Mouse (Mus musculus) midbrain, embryonic 10.5 days (tissue): ENCODE results near the gene Cwc22. TPM values are rescaled to one million over a fixed set of nuclear protein-coding genes. Genes with fewer than 3 reads are reported as not detected.

Experiments
- DNase-seq: peaks from one replicate; pipeline ENCODE4 v3.0.0-alpha.2; 2017; ENCODE audit warnings: low spot score
- H3K27ac ChIP-seq: fragments of 300-500 bp; sonication (generic); replicated peaks from 2 replicates; pipeline ENCODE4 v1.5.1; 2016; ENCODE audit warnings: mild to moderate bottlenecking
- H3K27me3 ChIP-seq: fragments of 300-500 bp; sonication (generic); 2 replicates; pipeline ENCODE4 v1.6.1; 2016; ENCODE audit warnings: low read depth, mild to moderate bottlenecking; ENCODE audit not compliant: poor library complexity, severe bottlenecking
- H3K36me3 ChIP-seq: fragments of 300-500 bp; sonication (generic); 2 replicates; pipeline ENCODE4 v1.6.1; 2016; ENCODE audit warnings: mild to moderate bottlenecking, moderate library complexity
- H3K4me1 ChIP-seq: fragments of 300-500 bp; sonication (generic); 2 replicates; pipeline ENCODE4 v1.6.1; 2016
- H3K4me3 ChIP-seq: fragments of 300-500 bp; sonication (generic); 2 replicates; pipeline ENCODE4 v1.5.1; 2016; ENCODE audit warnings: mild to moderate bottlenecking, moderate library complexity
- H3K9me3 ChIP-seq: fragments of 300-500 bp; sonication (generic); replicated peaks from 2 replicates; pipeline ENCODE4 v1.6.1; 2016; ENCODE audit warnings: mild to moderate bottlenecking
- WGBS: fragments of 180-500 bp; shearing (Covaris S2); methylation state at CpG from one replicate; pipeline ENCODE4 v1.1.7; 2016; 5-methylcytosine and 5-hydroxymethylcytosine counted together
- polyA plus RNA-seq: library from polyadenylated mRNA; unstranded; fragments of >200 nt; fragmentation: Nextera tagmentation; extraction: Ambion mirVana; gene quantifications from 2 replicates; pipeline ENCODE4 v1.2.1, GENCODE M21; 2016

Cwc22 gene
- polyA plus RNA-seq, 1 experiment from 2014 or later, result 38.6 TPM

GRCm38 (mm10) chr2:77960711-77961110 is 14.5 kb upstream of the Cwc22 start:
- Histone ChIP-seq H3K27ac (no peak overlapping the region), H3K27me3 (no peaks in the 10 kb centered on the region), H3K4me1 (no peaks in the 10 kb centered on the region), H3K4me3 (no peak overlapping the region), H3K36me3 (no peaks in the 10 kb centered on the region), H3K9me3 (no peaks in the 10 kb centered on the region)
- 87% methylated on average over 3 of the region's 3 CpGs for WGBS
- DNase-seq, result no peak

DNA sequence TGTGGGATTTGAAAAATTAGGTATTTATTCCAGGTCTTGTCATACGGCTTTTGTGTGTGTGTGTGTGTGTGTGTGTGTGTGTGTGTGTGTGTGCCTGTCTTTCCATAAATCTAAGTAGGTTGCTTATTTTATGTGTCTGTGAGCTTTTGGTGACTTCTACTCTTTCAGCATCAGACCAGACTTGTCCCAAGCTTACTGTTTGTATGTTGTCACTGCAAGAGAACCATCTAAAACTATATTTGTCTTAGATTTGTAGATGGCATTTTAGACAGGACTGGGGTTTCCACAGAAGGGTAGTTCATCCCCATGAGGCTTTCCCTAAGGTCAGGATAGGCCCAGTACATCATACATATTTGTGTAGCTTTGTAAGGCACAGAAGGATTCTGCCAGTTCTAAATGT is 13.2 kb upstream of the Cwc22 start:
- no peak overlapping the region for H3K4me3 ChIP-seq
- DNase-seq, result no peak
- no peaks in the 10 kb centered on the region for H3K27me3 ChIP-seq
- H3K27ac ChIP-seq, result no peak overlapping the region
- WGBS, result 95% methylated on average over 1 of the region's 1 CpGs
- no peaks in the 10 kb centered on the region for H3K4me1 ChIP-seq
- H3K36me3 ChIP-seq, result no peaks in the 10 kb centered on the region
- no peaks in the 10 kb centered on the region for H3K9me3 ChIP-seq

- H3K27me3 ChIP-seq, result no peaks in the 10 kb centered on the region
- no peaks in the 10 kb centered on the region for H3K9me3 ChIP-seq
- no peak overlapping the region for H3K4me3 ChIP-seq
- H3K4me1 ChIP-seq, result no peaks in the 10 kb centered on the region
- no peaks in the 10 kb centered on the region for H3K36me3 ChIP-seq
- DNase-seq, result no peak
- no peak overlapping the region for H3K27ac ChIP-seq
- WGBS, result 86% methylated on average over 6 of the region's 6 CpGs
Measured at GRCm38 (mm10) chr2:77951415-77951913, 5.3 kb upstream of the Cwc22 start.

GRCm38 (mm10) chr2:77950111-77950510 is 3.9 kb upstream of the Cwc22 start:
- H3K27ac ChIP-seq, result no peak overlapping the region
- no peak for DNase-seq
- peaks cover 3% of the 10 kb centered on the region for H3K4me1 ChIP-seq
- 67% methylated on average over 1 of the region's 1 CpGs for WGBS
- no peaks in the 10 kb centered on the region for H3K9me3 ChIP-seq
- H3K27me3 ChIP-seq, result no peaks in the 10 kb centered on the region
- no peaks in the 10 kb centered on the region for H3K36me3 ChIP-seq
- H3K4me3 ChIP-seq, result no peak overlapping the region

DNA sequence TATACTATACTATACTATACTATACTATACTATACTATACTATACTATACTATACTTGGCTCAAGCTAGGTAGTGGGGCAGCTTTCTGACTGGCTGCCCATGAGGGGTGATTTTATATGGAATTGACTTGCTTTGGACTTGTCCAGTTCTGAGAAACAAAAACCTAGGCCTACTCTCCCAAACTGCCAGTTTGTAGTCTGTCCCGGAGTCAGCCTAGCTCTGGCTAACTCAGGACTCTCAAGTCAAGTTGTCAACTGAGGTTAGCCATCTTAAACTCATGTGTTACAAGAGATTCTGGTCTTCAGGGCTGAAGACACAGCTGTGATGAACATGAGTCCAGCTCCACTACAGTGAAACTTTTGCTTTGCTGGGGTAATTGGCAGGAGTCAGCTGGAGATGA is 3.3 kb upstream of the Cwc22 start:
- no peaks in the 10 kb centered on the region for H3K9me3 ChIP-seq
- H3K4me1 ChIP-seq, result peaks cover 9% of the 10 kb centered on the region
- 87% methylated on average over 1 of the region's 1 CpGs for WGBS
- H3K27ac ChIP-seq, result no peak overlapping the region
- DNase-seq, result no peak
- no peaks in the 10 kb centered on the region for H3K36me3 ChIP-seq
- H3K27me3 ChIP-seq, result no peaks in the 10 kb centered on the region
- H3K4me3 ChIP-seq, result no peak overlapping the region

- H3K4me1 ChIP-seq, result peaks cover 12% of the 10 kb centered on the region
- no peaks in the 10 kb centered on the region for H3K27me3 ChIP-seq
- no peak overlapping the region for H3K27ac ChIP-seq
- 76% methylated on average over 2 of the region's 2 CpGs for WGBS
- no peak for DNase-seq
- no peaks in the 10 kb centered on the region for H3K9me3 ChIP-seq
- no peak overlapping the region for H3K4me3 ChIP-seq
- H3K36me3 ChIP-seq, result no peaks in the 10 kb centered on the region
Measured at GRCm38 (mm10) chr2:77948921-77949320, 2.7 kb upstream of the Cwc22 start.

DNA sequence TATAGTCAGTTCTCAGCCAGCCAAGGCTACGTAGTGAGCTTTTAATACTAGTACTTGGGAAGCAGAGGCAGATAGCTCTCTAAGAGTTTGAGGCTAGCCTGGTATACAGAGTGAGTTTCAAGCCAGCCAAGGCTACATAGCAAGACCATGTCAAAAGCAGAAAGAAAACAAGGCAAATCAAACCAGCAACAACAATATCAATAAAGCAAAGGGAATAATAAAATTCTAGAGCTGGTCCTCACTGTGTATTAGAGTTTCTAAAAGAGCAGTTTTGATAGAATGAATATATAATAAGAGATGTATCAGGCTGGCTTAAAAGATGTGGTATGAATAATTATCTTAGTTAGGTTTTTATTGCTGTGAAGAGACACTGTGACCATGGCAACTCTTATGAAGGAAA is 2.0 kb upstream of the Cwc22 start:
- Histone ChIP-seq H3K4me3 (no peak overlapping the region), H3K27me3 (no peaks in the 10 kb centered on the region), H3K9me3 (no peaks in the 10 kb centered on the region), H3K4me1 (peaks cover 12% of the 10 kb centered on the region), H3K36me3 (no peaks in the 10 kb centered on the region), H3K27ac (no peak overlapping the region)
- 94% methylated on average over 1 of the region's 1 CpGs for WGBS
- no peak for DNase-seq

- DNase-seq, result no peak
- no peak overlapping the region for H3K27ac ChIP-seq
- 83% methylated on average over 3 of the region's 3 CpGs for WGBS
- H3K4me3 ChIP-seq, result no peak overlapping the region
- H3K27me3 ChIP-seq, result no peaks in the 10 kb centered on the region
- H3K4me1 ChIP-seq, result peaks cover 12% of the 10 kb centered on the region
- no peaks in the 10 kb centered on the region for H3K9me3 ChIP-seq
- no peaks in the 10 kb centered on the region for H3K36me3 ChIP-seq
Measured at GRCm38 (mm10) chr2:77947161-77947870, 1.1 kb upstream of the Cwc22 start.

GRCm38 (mm10) chr2:77944860-77945595 is 1.1 kb downstream of the Cwc22 start:
- 49% methylated on average over 8 of the region's 8 CpGs for WGBS
- no peak for DNase-seq
- H3K27ac ChIP-seq, result peak overlapping the region; percentile 95
- no peaks in the 10 kb centered on the region for H3K27me3 ChIP-seq
- peaks cover 12% of the 10 kb centered on the region for H3K4me1 ChIP-seq
- H3K36me3 ChIP-seq, result peaks cover 3% of the 10 kb centered on the region; the same call in 1 of the 2 replicates
- H3K9me3 ChIP-seq, result no peaks in the 10 kb centered on the region
- peak overlapping the region; percentile 87 for H3K4me3 ChIP-seq

DNA sequence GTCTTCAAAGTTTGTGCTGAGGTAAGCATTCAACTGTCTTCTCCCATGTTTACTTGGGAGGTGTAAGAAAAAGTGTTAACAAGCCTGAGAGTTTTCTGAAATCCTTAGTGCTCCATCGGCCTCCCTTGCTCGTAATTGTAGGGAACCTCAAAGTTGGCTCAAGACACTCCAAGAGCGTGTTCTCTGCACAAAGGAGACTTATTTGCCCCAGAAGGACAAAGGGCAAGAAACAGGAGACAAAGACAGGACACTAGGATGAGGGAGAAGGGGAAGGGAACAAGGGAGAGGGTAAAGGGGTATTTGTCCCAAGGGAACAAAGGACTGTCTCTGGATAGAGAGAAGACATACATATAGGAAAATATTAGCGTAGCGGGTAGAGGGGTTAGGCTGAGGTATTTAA is 1.9 kb downstream of the Cwc22 start:
- Histone ChIP-seq H3K27ac (no peak overlapping the region), H3K36me3 (peaks cover 8% of the 10 kb centered on the region), H3K4me3 (no peak overlapping the region), H3K27me3 (no peaks in the 10 kb centered on the region), H3K9me3 (no peaks in the 10 kb centered on the region), H3K4me1 (peaks cover 12% of the 10 kb centered on the region)
- WGBS, result 90% methylated on average over 5 of the region's 5 CpGs
- no peak for DNase-seq

GRCm38 (mm10) chr2:77941944-77942343 is 4.2 kb downstream of the Cwc22 start:
- no peaks in the 10 kb centered on the region for H3K27me3 ChIP-seq
- DNase-seq, result no peak
- H3K4me1 ChIP-seq, result peaks cover 12% of the 10 kb centered on the region
- H3K9me3 ChIP-seq, result no peaks in the 10 kb centered on the region
- peaks cover 13% of the 10 kb centered on the region for H3K36me3 ChIP-seq
- 91% methylated on average over 2 of the region's 2 CpGs for WGBS
- no peak overlapping the region for H3K4me3 ChIP-seq
- H3K27ac ChIP-seq, result no peak overlapping the region

GRCm38 (mm10) chr2:77938317-77938716 is 7.9 kb downstream of the Cwc22 start:
- 88% methylated on average over 4 of the region's 4 CpGs for WGBS
- Histone ChIP-seq H3K27me3 (no peaks in the 10 kb centered on the region), H3K27ac (no peak overlapping the region), H3K4me1 (no peaks in the 10 kb centered on the region), H3K4me3 (no peak overlapping the region), H3K36me3 (peaks cover 47% of the 10 kb centered on the region), H3K9me3 (no peaks in the 10 kb centered on the region)
- DNase-seq, result no peak

- no peaks in the 10 kb centered on the region for H3K27me3 ChIP-seq
- H3K4me1 ChIP-seq, result no peaks in the 10 kb centered on the region
- no peak overlapping the region for H3K4me3 ChIP-seq
- no peak overlapping the region for H3K27ac ChIP-seq
- no peaks in the 10 kb centered on the region for H3K9me3 ChIP-seq
- 93% methylated on average over 3 of the region's 3 CpGs for WGBS
- peaks cover 52% of the 10 kb centered on the region for H3K36me3 ChIP-seq
- DNase-seq, result no peak
Measured at GRCm38 (mm10) chr2:77937818-77938217, 8.4 kb downstream of the Cwc22 start.
